Mouse (Mus musculus): Measurements from ENCODE around the gene Podxl.

The Podxl gene

GRCm38 (mm10) chr6:31563235-31564181, at the start of gene Podxl:
TSS of gene Podxl (minus strand) at chr6:31563981.
- peak; percentile 66 for DNase-seq (ENCODE audit: low read depth, low spot score)

- DNase-seq (ENCODE audit: low read depth, low spot score), result no peak
Measured at GRCm38 (mm10) chr6:31612560-31613270, 48.9 kb upstream of the Podxl start.

GRCm38 (mm10) chr6:31606429-31606828, 42.6 kb upstream of the Podxl start:
- no peak for DNase-seq (ENCODE audit: low read depth, low spot score)

GRCm38 (mm10) chr6:31604629-31605265, 41.0 kb upstream of the Podxl start:
- DNase-seq (ENCODE audit: low read depth, low spot score), result no peak

- no peak for DNase-seq (ENCODE audit: low read depth, low spot score)
Measured at GRCm38 (mm10) chr6:31602489-31602888, 38.7 kb upstream of the Podxl start.

GRCm38 (mm10) chr6:31601131-31601530, 37.4 kb upstream of the Podxl start:
- no peak for DNase-seq (ENCODE audit: low read depth, low spot score)

GRCm38 (mm10) chr6:31599863-31600262, 36.1 kb upstream of the Podxl start:
- DNase-seq (ENCODE audit: low read depth, low spot score), result no peak

GRCm38 (mm10) chr6:31598349-31598911, 34.6 kb upstream of the Podxl start:
- DNase-seq (ENCODE audit: low read depth, low spot score), result no peak

- no peak for DNase-seq (ENCODE audit: low read depth, low spot score)
Measured at GRCm38 (mm10) chr6:31597136-31597460, 33.3 kb upstream of the Podxl start.

GRCm38 (mm10) chr6:31596346-31597135, 32.8 kb upstream of the Podxl start:
- peak; percentile 51 for DNase-seq (ENCODE audit: low read depth, low spot score)

GRCm38 (mm10) chr6:31592579-31593238, 28.9 kb upstream of the Podxl start:
- DNase-seq (ENCODE audit: low read depth, low spot score), result no peak

- DNase-seq (ENCODE audit: low read depth, low spot score), result no peak
Measured at GRCm38 (mm10) chr6:31592128-31592527, 28.3 kb upstream of the Podxl start.

GRCm38 (mm10) chr6:31591676-31592075, 27.9 kb upstream of the Podxl start:
- no peak for DNase-seq (ENCODE audit: low read depth, low spot score)

- DNase-seq (ENCODE audit: low read depth, low spot score), result no peak
Measured at GRCm38 (mm10) chr6:31590754-31591153, 27.0 kb upstream of the Podxl start.

GRCm38 (mm10) chr6:31589268-31589667, 25.5 kb upstream of the Podxl start:
- DNase-seq (ENCODE audit: low read depth, low spot score), result no peak

- no peak for DNase-seq (ENCODE audit: low read depth, low spot score)
Measured at GRCm38 (mm10) chr6:31587655-31588054, 23.9 kb upstream of the Podxl start.

- DNase-seq (ENCODE audit: low read depth, low spot score), result no peak
Measured at GRCm38 (mm10) chr6:31586127-31586526, 22.3 kb upstream of the Podxl start.

GRCm38 (mm10) chr6:31576151-31576550, 12.4 kb upstream of the Podxl start:
- DNase-seq (ENCODE audit: low read depth, low spot score), result no peak

- DNase-seq (ENCODE audit: low read depth, low spot score), result no peak
Measured at GRCm38 (mm10) chr6:31575063-31575462, 11.3 kb upstream of the Podxl start.

- no peak for DNase-seq (ENCODE audit: low read depth, low spot score)
Measured at GRCm38 (mm10) chr6:31571459-31571858, 7.7 kb upstream of the Podxl start.
